Mouse (Mus musculus): ENCODE data around the gene Egflam.

GRCm38 (mm10) chr15:7424282-7424681 is 26.1 kb upstream of the Egflam start:
- no peak for TF ChIP-seq CTCF (IDR thresholded peaks at IDR 0.05; ENCODE audit: insufficient read depth, low read depth, low read length)
- no peak for TF ChIP-seq POLR2A (IDR thresholded peaks at IDR 0.05; ENCODE audit: insufficient read depth, low read depth, low read length)

Data from olfactory bulb, adult 2 months (tissue).